Mouse (Mus musculus): Measurements from ENCODE around the gene Smagp.

DNA sequence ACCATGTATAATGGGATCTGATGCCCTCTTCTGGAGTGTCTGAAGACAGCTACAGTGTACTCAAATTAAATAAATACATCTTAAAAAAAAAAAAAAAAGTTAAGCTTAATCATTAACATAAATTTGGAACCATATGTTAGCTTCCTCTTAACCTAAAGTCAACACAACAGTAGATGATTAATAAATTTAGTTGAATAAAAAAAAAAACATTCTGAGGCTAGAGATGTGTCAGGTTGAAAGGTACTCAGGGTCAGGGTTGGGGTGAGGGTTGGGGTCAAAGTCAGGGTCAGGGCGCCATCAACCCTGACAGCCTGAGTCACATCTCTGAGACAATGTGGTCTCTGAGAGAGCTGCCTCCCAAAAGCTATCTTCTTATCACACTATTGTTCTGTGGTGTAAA lies 17.5 kb upstream of the Smagp start:
- TF ChIP-seq CTCF (conservative IDR thresholded peaks at IDR 0.05; ENCODE audit: insufficient read depth, insufficient read length, low read depth, low read length) (no peak), POLR2A (IDR thresholded peaks at IDR 0.05; ENCODE audit: low read depth, low read length) (no peak)
